Mouse (Mus musculus) liver, adult 2 months (tissue): Measurements from ENCODE around the gene Ntf5. TPM values are rescaled to one million over a fixed set of nuclear protein-coding genes. Genes with fewer than 3 reads are reported as not detected.

Experiments used
- DNase-seq: peaks from one replicate; pipeline ENCODE4 v3.0.0-alpha.2; 2011; ENCODE audit warnings: low read depth, low spot score; ENCODE audit errors: extremely low read depth
- H3K27ac ChIP-seq: fragments of 200-500 bp; replicated peaks from 2 replicates; pipeline ENCODE4 v1.5.1; 2012; ENCODE audit warnings: low read depth, mild to moderate bottlenecking, control low read depth, inconsistent platforms, low read length; ENCODE audit not compliant: insufficient read depth
- H3K27me3 ChIP-seq: fragments of 200-500 bp; 2 replicates; pipeline ENCODE4 v1.6.1; 2012; ENCODE audit warnings: mild to moderate bottlenecking, moderate library complexity, low read length, inconsistent platforms; ENCODE audit not compliant: control insufficient read depth, insufficient read depth
- H3K36me3 ChIP-seq: fragments of 200-500 bp; 2 replicates; pipeline ENCODE4 v1.6.1; 2012; ENCODE audit warnings: low read length, inconsistent platforms; ENCODE audit not compliant: control insufficient read depth, insufficient read depth
- H3K4me1 ChIP-seq: fragments of 200-500 bp; 2 replicates; pipeline ENCODE4 v1.6.1; 2011; ENCODE audit warnings: low read length; ENCODE audit not compliant: control insufficient read depth, insufficient read depth
- H3K4me3 ChIP-seq: fragments of 200-500 bp; 2 replicates; pipeline ENCODE4 v1.5.1; 2011; ENCODE audit warnings: low read depth, mild to moderate bottlenecking, control low read depth, low read length, moderate library complexity; ENCODE audit not compliant: insufficient read depth
- H3K79me2 ChIP-seq: fragments of 200-500 bp; 2 replicates; pipeline ENCODE4 v1.6.1; 2012; ENCODE audit warnings: inconsistent platforms, mild to moderate bottlenecking, low read length, moderate library complexity; ENCODE audit not compliant: control insufficient read depth, insufficient read depth
- H3K9ac ChIP-seq: fragments of 200-500 bp; 2 replicates; pipeline ENCODE4 v1.6.1; 2012; ENCODE audit warnings: low read depth, mild to moderate bottlenecking, control low read depth, inconsistent platforms, low read length
- CTCF ChIP-seq: fragments of 200-500 bp; IDR thresholded peaks from 2 replicates; pipeline ENCODE4 v1.5.1; 2011; ENCODE audit warnings: low read depth, low read length, control low read depth
- POLR2A ChIP-seq: fragments of 200-500 bp; IDR thresholded peaks from 2 replicates; pipeline ENCODE4 v1.6.1; 2011; ENCODE audit warnings: low read length, control low read depth; ENCODE audit not compliant: insufficient read depth; ENCODE audit errors: extremely low read depth
- WGBS: fragments of 180-500 bp; shearing (Covaris S2); methylation state at CpG from one replicate; pipeline ENCODE4 v1.1.7; 2018; 5-methylcytosine and 5-hydroxymethylcytosine counted together
- polyA plus RNA-seq: library from polyadenylated mRNA; depleted of rRNA; stranded (reverse); fragments of >200 nt; gene quantifications from 2 replicates; pipeline ENCODE4 v1.2.3, GENCODE M21; 2012
- total RNA-seq: library from RNA; depleted of rRNA; stranded (reverse); fragments of >200 nt; gene quantifications from 2 replicates; pipeline ENCODE4 v1.2.3, GENCODE M21; 2014

Gene Ntf5
- total and polyA plus RNA-seq, 2 experiments: not detected

GRCm38 (mm10) chr7:45396787-45397186 is 16.7 kb upstream of the Ntf5 start:
- 69% methylated on average over 2 of the region's 2 CpGs for WGBS
- Histone ChIP-seq H3K4me3 (no peak overlapping the region), H3K79me2 (peaks cover 16% of the 10 kb centered on the region), H3K27me3 (no peaks in the 10 kb centered on the region), H3K27ac (no peak overlapping the region), H3K4me1 (peaks cover 9% of the 10 kb centered on the region), H3K36me3 (peaks cover 8% of the 10 kb centered on the region), H3K9ac (no peak overlapping the region)
- no peak for DNase-seq
- no peak for TF ChIP-seq CTCF
- TF ChIP-seq POLR2A: no peak

DNA sequence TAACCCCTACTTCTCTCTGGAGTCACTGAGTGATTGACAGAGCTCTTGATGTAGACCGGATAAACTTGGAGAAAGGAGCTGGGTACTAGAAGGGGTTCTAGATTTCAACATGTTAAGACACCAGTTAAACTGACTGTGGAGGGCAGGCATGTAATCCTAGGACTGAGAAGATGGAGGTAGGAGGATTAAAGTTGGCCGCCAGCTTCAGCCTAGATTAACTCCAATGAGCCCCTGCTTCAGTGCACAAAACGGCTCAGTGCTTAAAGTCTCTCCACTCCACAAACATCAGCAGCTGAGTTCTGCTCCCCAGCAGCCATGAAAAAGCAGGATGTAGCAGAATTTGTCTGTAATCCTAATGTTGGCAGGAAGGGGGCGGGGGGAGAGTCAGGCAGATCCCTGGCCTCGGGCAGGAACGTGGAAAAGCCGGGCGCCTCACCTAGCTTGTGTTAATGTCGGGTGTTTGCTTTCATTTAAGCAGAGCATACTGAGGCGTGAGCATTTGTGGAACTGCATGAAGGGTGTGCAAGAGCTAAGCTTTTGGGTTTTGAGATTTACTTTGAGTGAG is 11.9 kb upstream of the Ntf5 start:
- Histone ChIP-seq H3K36me3 (no peaks in the 10 kb centered on the region), H3K4me3 (no peak overlapping the region), H3K27me3 (peaks cover 5% of the 10 kb centered on the region), H3K79me2 (no peaks in the 10 kb centered on the region), H3K27ac (no peak overlapping the region), H3K4me1 (no peaks in the 10 kb centered on the region), H3K9ac (no peak overlapping the region)
- TF ChIP-seq POLR2A (no peak), CTCF (no peak)
- WGBS: 78% methylated on average over 10 of the region's 10 CpGs
- no peak for DNase-seq

DNA sequence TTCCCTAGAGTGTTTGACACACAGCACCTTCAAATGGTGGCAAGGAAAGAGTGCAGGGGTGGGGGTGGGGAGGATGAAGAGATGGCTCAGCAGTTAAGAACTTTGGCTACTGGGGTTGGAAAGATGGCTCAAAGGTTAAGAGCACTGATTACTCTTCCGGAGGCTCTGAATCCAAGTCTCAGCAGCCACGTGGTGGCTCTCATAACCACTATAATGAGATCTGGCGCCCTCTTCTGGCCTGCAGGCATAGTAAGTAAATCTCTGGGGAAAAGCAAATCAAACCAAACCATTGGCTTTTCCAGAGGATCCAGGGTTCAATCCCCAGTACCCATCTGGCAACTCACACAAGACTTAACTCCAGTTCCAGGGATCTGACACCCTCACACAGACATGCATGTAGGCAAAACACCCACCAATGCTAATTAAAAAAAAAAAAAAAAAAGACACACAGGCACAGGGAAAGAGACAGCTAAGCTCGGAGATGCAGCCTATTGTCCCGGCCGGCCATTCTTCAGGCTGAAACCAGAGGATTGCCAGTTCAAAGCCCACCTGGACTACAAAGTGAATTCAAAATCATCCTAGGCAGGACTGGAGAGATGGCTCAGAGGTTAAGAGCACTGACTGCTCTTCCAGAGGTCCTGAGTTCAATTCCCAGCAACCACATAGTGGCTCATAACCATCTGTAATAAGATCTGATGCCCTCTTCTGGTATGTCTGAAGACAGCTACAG is 9.8 kb upstream of the Ntf5 start:
- peaks cover 10% of the 10 kb centered on the region for H3K27me3 ChIP-seq
- H3K79me2 ChIP-seq: no peaks in the 10 kb centered on the region
- H3K4me1 ChIP-seq: peaks cover 2% of the 10 kb centered on the region; the same call in 1 of the 2 replicates
- H3K9ac ChIP-seq: no peak overlapping the region
- no peaks in the 10 kb centered on the region for H3K36me3 ChIP-seq
- peak; percentile 39; the same call in 1 of the 2 replicates for TF ChIP-seq CTCF
- no peak for TF ChIP-seq POLR2A
- H3K4me3 ChIP-seq: no peak overlapping the region
- DNase-seq: peak; percentile 71
- 47% methylated on average over 6 of the region's 6 CpGs for WGBS
- H3K27ac ChIP-seq: no peak overlapping the region

GRCm38 (mm10) chr7:45405091-45406075 is 8.1 kb upstream of the Ntf5 start, which contains the start of gene Kcna7:
Kcna7 (plus strand) TSS chr7:45405653.
- TF ChIP-seq CTCF (peak; percentile 88), POLR2A (no peak)
- H3K4me1 ChIP-seq: peaks cover 2% of the 10 kb centered on the region; the same call in 1 of the 2 replicates
- peak; percentile 28 for DNase-seq
- WGBS: 14% methylated on average over 28 of the region's 28 CpGs
- H3K36me3 ChIP-seq: no peaks in the 10 kb centered on the region
- H3K27me3 ChIP-seq: peaks cover 10% of the 10 kb centered on the region
- no peaks in the 10 kb centered on the region for H3K79me2 ChIP-seq
- no peak within 1 kb of the TSS for H3K27ac ChIP-seq
- no peak within 1 kb of the TSS for H3K9ac ChIP-seq
- H3K4me3 ChIP-seq: peak within 1 kb of the TSS; percentile 49

GRCm38 (mm10) chr7:45406157-45407156 is 7.0 kb upstream of the Ntf5 start:
- H3K27ac ChIP-seq: no peak overlapping the region
- no peaks in the 10 kb centered on the region for H3K79me2 ChIP-seq
- H3K4me3 ChIP-seq: peak overlapping the region; percentile 49; the same call in 1 of the 2 replicates
- peaks cover 12% of the 10 kb centered on the region for H3K27me3 ChIP-seq
- peaks cover 2% of the 10 kb centered on the region; the same call in 1 of the 2 replicates for H3K4me1 ChIP-seq
- WGBS: 2% methylated on average over 114 of the region's 114 CpGs
- no peak overlapping the region for H3K9ac ChIP-seq
- no peak for DNase-seq
- H3K36me3 ChIP-seq: no peaks in the 10 kb centered on the region
- TF ChIP-seq POLR2A (no peak), CTCF (peak; percentile 17; the same call in 1 of the 2 replicates)
